Mouse (Mus musculus) pancreas, adult 10 weeks (tissue): ENCODE measurements around the gene Zfp870. TPM values are rescaled to one million over a fixed set of nuclear protein-coding genes. Genes with fewer than 3 reads are reported as not detected.

Source experiments
- polyA plus RNA-seq: library from polyadenylated mRNA; stranded (reverse); fragments of 350-450 nt; fragmentation: Illumina TruSeq; extraction: RNeasy Lipid Tissue Mini Kit (QIAGEN cat#74804); gene quantifications from one replicate; pipeline ENCODE4 v1.2.3, GENCODE M21; 2015; ENCODE audit warnings: low read depth, low replicate concordance; ENCODE audit not compliant: insufficient read depth

Gene Zfp870
- 1.5 TPM for polyA plus RNA-seq

GRCm38 (mm10) chr17:32891239-32892180, at the start of gene Zfp870:
Gene Zfp870 (minus strand): TSS chr17:32891642.

GRCm38 (mm10) chr17:32917131-32917530, 25.7 kb upstream of the Zfp870 start, which contains the start of gene Cyp4f14:
Gene Cyp4f14 (minus strand): TSS chr17:32917342.

GRCm38 (mm10) chr17:32829540-32830417, 61.7 kb downstream of the Zfp870 start, which contains the start of gene Zfp799:
Gene Zfp799 (minus strand): TSS chr17:32830261.

Other genes starting within 250 kb of the Zfp870 start
- gene Cyp4f40, start 232.7 kb downstream of the Zfp870 start, polyA plus RNA-seq, result not detected
- gene Cyp4f15, start 206.0 kb downstream of the Zfp870 start, polyA plus RNA-seq, result 0.70 TPM
- 5.8 TPM for gene Zfp871, start 103.4 kb downstream of the Zfp870 start, polyA plus RNA-seq
- gene Zfp811, start 81.7 kb downstream of the Zfp870 start, polyA plus RNA-seq, result 0.66 TPM
- gene Zfp799, start 61.4 kb downstream of the Zfp870 start, polyA plus RNA-seq, result 0.79 TPM
- 0.66 TPM for gene Cyp4f14, start 25.7 kb upstream of the Zfp870 start, polyA plus RNA-seq
- 31.3 TPM for gene Cyp4f13, start 55.8 kb upstream of the Zfp870 start, polyA plus RNA-seq
- gene Zfp472, start 74.2 kb upstream of the Zfp870 start, polyA plus RNA-seq, result 1.3 TPM
- 3.6 TPM for gene Zfp952, start 101.5 kb upstream of the Zfp870 start, polyA plus RNA-seq
- gene Zfp763, start 141.8 kb upstream of the Zfp870 start, polyA plus RNA-seq, result 0.78 TPM
- not detected for gene 4921501E09Rik, start 176.4 kb upstream of the Zfp870 start, polyA plus RNA-seq
- 1.9 TPM for gene Zfp563, start 197.7 kb upstream of the Zfp870 start, polyA plus RNA-seq
- gene Morc2b, start 248.0 kb upstream of the Zfp870 start, polyA plus RNA-seq, result not detected